Mouse (Mus musculus) liver, adult (tissue): ENCODE measurements around the gene Tex37.

ENCODE experiments used
- GATA4 ChIP-seq: IDR thresholded peaks from 2 replicates; pipeline ENCODE4 v1.6.1; 2014; ENCODE audit warnings: mild to moderate bottlenecking, low read length; ENCODE audit not compliant: insufficient replicate concordance

The Tex37 gene

GRCm38 (mm10) chr6:70918827-70919226 is at the start of gene Tex37:
Gene Tex37 (minus strand): TSS chr6:70918927.
- no peak for TF ChIP-seq GATA4

GRCm38 (mm10) chr6:70968291-70968690 is 49.6 kb upstream of the Tex37 start:
- no peak for TF ChIP-seq GATA4

DNA sequence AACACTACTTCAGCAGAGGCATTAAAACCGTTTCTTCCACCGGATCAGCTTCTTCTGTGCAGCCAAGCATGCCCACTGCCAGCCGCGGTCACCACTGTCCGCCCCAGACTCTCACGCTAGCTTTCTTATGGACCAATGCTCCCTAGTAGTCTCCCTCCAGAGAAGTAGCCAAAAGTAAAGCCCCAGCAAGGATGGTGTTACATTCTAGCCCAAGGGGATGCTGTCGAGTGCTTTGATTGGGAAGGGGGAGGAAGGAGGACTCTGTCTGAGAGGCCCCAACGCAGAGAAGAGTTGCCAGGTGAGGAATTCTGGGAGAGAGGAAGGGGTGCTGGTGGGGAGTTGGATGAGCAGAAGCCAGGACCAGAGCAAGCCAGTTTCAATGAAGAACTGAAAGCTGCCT is 48.7 kb upstream of the Tex37 start:
- TF ChIP-seq GATA4, result no peak

DNA sequence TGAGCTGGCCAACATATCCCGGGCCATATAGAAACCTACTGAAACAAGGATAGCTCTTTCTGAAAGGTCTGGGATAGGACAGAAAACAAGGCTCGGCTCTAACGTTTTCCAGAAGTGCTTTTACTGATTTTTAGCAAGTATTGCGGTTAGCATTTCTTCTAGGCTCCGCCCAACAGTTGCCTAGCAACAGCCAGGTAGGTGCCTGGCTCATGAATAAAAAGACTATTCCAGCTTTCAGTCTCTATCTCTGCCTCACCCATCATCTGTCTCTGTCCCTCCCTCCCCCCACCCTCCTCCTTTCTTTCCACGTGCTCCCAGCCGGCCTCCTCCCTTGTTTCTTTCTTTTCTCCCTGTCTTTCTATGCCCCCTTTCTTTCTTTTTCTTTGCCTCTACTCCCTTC is 47.0 kb upstream of the Tex37 start:
- no peak for TF ChIP-seq GATA4

GRCm38 (mm10) chr6:70964116-70964830 is 45.5 kb upstream of the Tex37 start:
- TF ChIP-seq GATA4, result no peak

- TF ChIP-seq GATA4, result no peak
Measured at GRCm38 (mm10) chr6:70957341-70957940, 38.7 kb upstream of the Tex37 start.

GRCm38 (mm10) chr6:70956936-70957335 is 38.2 kb upstream of the Tex37 start:
- TF ChIP-seq GATA4, result no peak

DNA sequence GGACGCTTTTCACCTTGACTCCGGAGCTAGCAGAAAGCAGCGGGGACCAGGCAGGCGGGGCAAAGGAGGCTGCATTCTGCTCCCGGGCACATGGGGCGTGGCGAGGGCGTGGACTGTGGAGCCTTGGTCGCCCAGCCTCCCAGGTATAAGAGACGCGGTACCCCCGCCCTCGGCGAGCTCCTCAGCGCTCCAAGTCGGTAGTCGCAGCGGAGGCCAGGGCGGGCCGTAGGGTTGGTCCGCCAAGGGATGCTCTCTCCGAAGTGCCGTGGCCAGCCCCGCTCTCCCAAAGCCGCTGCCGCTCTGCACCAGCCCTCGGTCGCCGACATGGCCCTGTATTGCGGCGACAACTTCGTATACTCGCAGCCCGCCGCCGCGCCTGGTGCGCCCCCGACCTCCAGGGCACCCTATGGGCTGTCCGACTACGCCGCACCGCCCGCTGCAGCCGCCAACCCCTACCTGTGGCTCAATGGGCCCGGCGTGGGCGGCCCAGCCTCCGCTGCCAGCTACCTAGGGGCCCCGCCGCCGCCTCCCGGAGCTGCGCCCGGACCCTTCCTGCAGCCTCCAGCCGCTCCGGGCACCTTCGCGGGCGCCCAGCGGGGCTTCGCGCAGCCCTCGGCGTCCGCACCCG is 37.7 kb upstream of the Tex37 start, which contains the start of gene Foxi3:
Foxi3 (plus strand) TSS at position 247 of the 628 bp plus-strand sequence.
- no peak for TF ChIP-seq GATA4

DNA sequence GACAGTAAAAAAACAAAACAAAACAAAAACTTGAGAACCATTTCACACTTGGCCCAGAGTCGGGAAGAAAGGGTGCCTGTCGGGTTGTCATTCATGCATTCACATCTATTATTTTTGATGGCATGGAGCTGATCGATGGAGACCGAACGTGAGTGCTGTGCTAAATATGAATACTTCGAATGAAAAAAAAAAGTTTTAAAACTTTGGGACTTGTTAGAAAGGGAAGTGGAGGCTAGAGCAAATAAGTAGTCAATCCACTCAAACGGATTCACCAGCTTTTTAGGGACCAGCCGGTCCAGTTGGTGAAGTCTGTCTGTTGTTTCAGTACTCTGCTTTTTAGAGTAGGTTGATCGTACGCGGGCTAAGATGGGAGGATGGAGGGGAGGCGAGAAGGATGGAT is 37.1 kb upstream of the Tex37 start:
- TF ChIP-seq GATA4, result no peak

GRCm38 (mm10) chr6:70955291-70955800 is 36.6 kb upstream of the Tex37 start:
- TF ChIP-seq GATA4, result no peak

DNA sequence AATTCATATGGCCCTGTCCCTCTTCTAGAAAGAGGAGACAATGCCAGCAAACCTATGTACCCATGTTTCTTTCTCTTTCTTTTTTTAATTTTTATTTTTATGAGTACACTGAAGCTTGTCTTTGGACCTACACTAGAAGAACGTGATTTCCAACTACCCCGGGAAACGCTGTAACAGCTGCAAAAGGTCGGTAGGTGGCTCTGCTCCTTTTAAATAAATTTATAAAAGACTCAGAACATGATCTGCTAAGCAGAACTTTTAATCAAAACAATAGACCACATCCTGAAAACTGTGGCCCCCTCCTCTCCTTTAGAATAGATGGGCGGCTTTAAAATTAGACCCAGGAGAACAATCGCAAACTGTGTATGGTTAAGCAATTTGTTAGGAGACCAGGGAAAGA is 35.3 kb upstream of the Tex37 start:
- TF ChIP-seq GATA4, result no peak

DNA sequence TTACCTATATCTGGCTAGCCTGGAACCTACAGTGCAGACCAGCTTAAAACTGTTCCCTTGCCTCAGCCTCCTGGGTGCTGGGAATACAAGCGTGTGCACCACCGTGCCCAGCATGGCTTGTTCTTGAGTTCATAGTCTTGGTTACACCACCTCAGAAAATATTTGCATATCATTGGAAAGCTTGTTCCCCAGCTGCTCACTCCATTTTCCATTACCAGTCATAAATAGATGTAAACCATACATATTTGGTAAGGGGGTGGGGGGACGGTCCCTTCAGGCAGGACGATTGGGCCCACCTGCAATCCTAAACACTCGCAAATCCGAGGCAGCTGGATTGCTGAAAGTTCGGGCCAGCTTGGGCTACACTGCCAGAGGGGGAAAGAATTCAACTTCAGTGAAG is 34.5 kb upstream of the Tex37 start:
- TF ChIP-seq GATA4, result no peak

DNA sequence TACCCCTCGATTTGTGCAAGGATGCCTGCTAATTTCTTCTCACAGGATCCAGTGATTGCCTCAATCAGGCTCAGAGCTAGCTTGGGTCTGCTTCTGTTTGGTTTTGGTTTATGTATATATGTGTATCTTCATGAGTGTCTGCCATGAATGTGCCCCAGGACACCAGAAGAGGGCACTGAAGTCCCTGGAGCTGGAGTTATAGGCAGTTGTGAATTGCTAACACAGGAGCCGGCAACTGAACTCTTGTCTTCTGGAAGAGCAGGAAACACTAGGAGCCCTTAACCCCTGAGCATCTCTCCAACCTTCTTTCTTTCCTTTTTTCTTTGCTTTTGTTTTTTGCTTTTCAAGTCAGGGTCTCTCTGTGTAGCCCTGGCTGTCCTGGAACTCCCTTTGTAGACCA is 13.1 kb upstream of the Tex37 start:
- no peak for TF ChIP-seq GATA4

GRCm38 (mm10) chr6:70921274-70922074 is 2.7 kb upstream of the Tex37 start:
- TF ChIP-seq GATA4, result no peak

GRCm38 (mm10) chr6:70912396-70912765 is 6.3 kb downstream of the Tex37 start:
- TF ChIP-seq GATA4, result no peak
